Comparison of ENCODE assay signal across 29 mouse cellular contexts in genomic region chr11:79715733-79716452, GRCm38 (mm10).
A peak's percentile ranks its signal among the peaks of the same experiment; 100 is the strongest.
DNase-seq lines count a peak whose midpoint lies in the region; ATAC-seq and TF ChIP-seq lines count a peak whose summit lies in the region.
"Had no signal": no experiment of that assay in that cellular context is flagged by ENCODE, and none has a peak within 500 bp of the region (broad histone marks: within the 10 kb centered on the region; RNA-seq: fewer than 3 reads in every experiment).

No protein-coding gene starts in this region.

- no peak for TF ChIP-seq RAD21 in MEL (IDR thresholded peaks at IDR 0.05; ENCODE audit: low read depth, low read length)

- H3K9me3 ChIP-seq in lung, embryonic 14.5 days (ENCODE audit: low read depth, low read length) = no peaks in the 10 kb centered on the region
- H3K9me3 ChIP-seq in lung, postnatal 0 days (ENCODE audit: low read length) = no peaks in the 10 kb centered on the region
- H3K9me3 ChIP-seq in MEL (replicated peaks; ENCODE audit: insufficient read depth, low read length) = no peaks in the 10 kb centered on the region
- H3K9me3 ChIP-seq: forebrain, embryonic 13.5 days; heart, embryonic 12.5 days; hindbrain, embryonic 15.5 days; kidney, embryonic 15.5 days; limb, embryonic 10.5 days; limb, embryonic 15.5 days; liver, embryonic 15.5 days; lung, embryonic 15.5 days; midbrain, embryonic 15.5 days had no signal

- no peak overlapping the region for H3K4me2 ChIP-seq in lung, embryonic 14.5 days
- no peak overlapping the region for H3K4me2 ChIP-seq in lung, postnatal 0 days (replicated peaks; ENCODE audit: low read depth, low read length)
- H3K4me2 ChIP-seq in myocyte (ENCODE audit: low read depth) = peak overlapping the region; percentile 96
- H3K4me2 ChIP-seq: forebrain, embryonic 13.5 days; heart, embryonic 12.5 days; hindbrain, embryonic 15.5 days; kidney, embryonic 15.5 days; limb, embryonic 15.5 days; liver, embryonic 15.5 days; lung, embryonic 15.5 days; midbrain, embryonic 15.5 days had no signal

- peak overlapping the region; percentile 95 for H3K4me3 ChIP-seq in gastrocnemius, adult 2 months
- no peak overlapping the region for H3K4me3 ChIP-seq in lung, embryonic 14.5 days (ENCODE audit: low read depth, low read length)
- no peak overlapping the region for H3K4me3 ChIP-seq in lung, postnatal 0 days (ENCODE audit: low read depth, low read length)
- H3K4me3 ChIP-seq in MEL (ENCODE audit: control insufficient read depth in 1 of 2, insufficient read depth in 1 of 2, low read depth in 2 of 2, low read length in 2 of 2) (no peak overlapping the region), myocyte (peak overlapping the region; percentile 99)
- H3K4me3 ChIP-seq: forebrain, embryonic 13.5 days; heart, adult 2 months; heart, embryonic 12.5 days; hindbrain, embryonic 15.5 days; kidney, embryonic 15.5 days; limb, embryonic 10.5 days; limb, embryonic 15.5 days; liver, embryonic 15.5 days; lung, embryonic 15.5 days; midbrain, embryonic 15.5 days had no signal

- no peaks in the 10 kb centered on the region for H3K36me3 ChIP-seq in lung, embryonic 14.5 days (ENCODE audit: insufficient read depth)
- H3K36me3 ChIP-seq in lung, postnatal 0 days (ENCODE audit: insufficient read depth, low read length) = no peaks in the 10 kb centered on the region
- H3K36me3 ChIP-seq in MEL (ENCODE audit: control insufficient read depth in 1 of 2, insufficient read depth in 2 of 2, low read length in 2 of 2) (no peaks in the 10 kb centered on the region), myocyte (ENCODE audit: control insufficient read depth, insufficient read depth) (no peaks in the 10 kb centered on the region)
- H3K36me3 ChIP-seq: heart, embryonic 12.5 days; hindbrain, embryonic 15.5 days; kidney, embryonic 15.5 days; limb, embryonic 10.5 days; limb, embryonic 15.5 days; liver, embryonic 15.5 days; lung, embryonic 15.5 days; midbrain, embryonic 15.5 days had no signal

- no peak for TF ChIP-seq CTCF in gastrocnemius, adult 2 months (IDR thresholded peaks at IDR 0.05)
- 0 out of 2 replicates have a peak, but pooled peaks have one; percentile 7 for TF ChIP-seq CTCF in lung, embryonic 14.5 days (IDR thresholded peaks at IDR 0.05; ENCODE audit: low read depth)
- no peak for TF ChIP-seq CTCF in lung, postnatal 0 days (IDR thresholded peaks at IDR 0.05)
- TF ChIP-seq CTCF in MEL (IDR thresholded peaks at IDR 0.05 in 2 of 3, conservative IDR thresholded peaks at IDR 0.05 in 1 of 3; ENCODE audit: control insufficient read depth in 1 of 3, insufficient read depth in 1 of 3, low read depth in 2 of 3, low read length in 3 of 3, poor library complexity in 1 of 3, severe bottlenecking in 1 of 3) = no peak

- H3K9ac ChIP-seq in lung, embryonic 14.5 days = no peak overlapping the region
- H3K9ac ChIP-seq in lung, postnatal 0 days (replicated peaks; ENCODE audit: low read depth) = no peak overlapping the region
- H3K9ac ChIP-seq in MEL (ENCODE audit: control insufficient read depth, low read depth, low read length, poor library complexity, severe bottlenecking) = no peak overlapping the region
- H3K9ac ChIP-seq: forebrain, embryonic 13.5 days; heart, embryonic 12.5 days; hindbrain, embryonic 15.5 days; kidney, embryonic 15.5 days; limb, embryonic 15.5 days; liver, embryonic 15.5 days; lung, embryonic 15.5 days; midbrain, embryonic 15.5 days had no signal

- peak overlapping the region; percentile 95 for H3K27ac ChIP-seq in gastrocnemius, adult 2 months
- H3K27ac ChIP-seq in lung, embryonic 14.5 days (ENCODE audit: low read depth) = no peak overlapping the region
- no peak overlapping the region for H3K27ac ChIP-seq in lung, postnatal 0 days (ENCODE audit: low read length)
- H3K27ac ChIP-seq in MEL (ENCODE audit: control insufficient read depth, low read depth, low read length) = no peak overlapping the region
- H3K27ac ChIP-seq: forebrain, embryonic 13.5 days; heart, adult 2 months; hindbrain, embryonic 15.5 days; kidney, embryonic 15.5 days; limb, embryonic 10.5 days; limb, embryonic 15.5 days; liver, embryonic 15.5 days; lung, embryonic 15.5 days; macrophage; midbrain, embryonic 15.5 days had no signal

- no peak for TF ChIP-seq EP300 in lung, postnatal 0 days (IDR thresholded peaks at IDR 0.05)
- TF ChIP-seq EP300 in MEL (IDR thresholded peaks at IDR 0.05; ENCODE audit: low read depth in 1 of 2, low read length in 2 of 2) = no peak

- TF ChIP-seq POLR2A in MEL (IDR thresholded peaks at IDR 0.05; ENCODE audit: control insufficient read depth in 1 of 2, insufficient read depth in 1 of 2, low read depth in 1 of 2, low read length in 2 of 2, poor library complexity in 1 of 2) (no peak), myocyte (IDR thresholded peaks at IDR 0.05; ENCODE audit: insufficient read length, low read depth) (no peak)

- no peak for DNase-seq in gastrocnemius, adult 2 months
- no peak for DNase-seq in gastrocnemius, postnatal 36 days
- DNase-seq in lung, embryonic 14.5 days = no peak
- no peak for DNase-seq in lung, postnatal 0 days (ENCODE audit: low spot score)
- no peak for DNase-seq in MEL (ENCODE audit: low read depth, low spot score)
- DNase-seq in gastrocnemius, postnatal 4 days (ENCODE audit: low spot score in 2 of 2) = no peak
- DNase-seq: B cell, adult 2 months; cerebellum, adult 9-10 months; cerebellum, postnatal 36 days; heart, postnatal 4 days; kidney, postnatal 4 days; layer of hippocampus, adult 9-11 months; right cerebral cortex, adult 18-20 months; thymus, adult 2 months; thymus, postnatal 4 days had no signal

- no peaks in the 10 kb centered on the region for H3K79me2 ChIP-seq in MEL (ENCODE audit: control insufficient read depth, insufficient read depth, low read length, poor library complexity)
- peaks cover 96% of the 10 kb centered on the region for H3K79me2 ChIP-seq in myocyte (ENCODE audit: control insufficient read depth, insufficient read depth)

- intact Hi-C loops in gastrocnemius, adult 2 months (cut with DNase I) = no loop called here
- intact Hi-C loops in gastrocnemius, postnatal 36 days (cut with DNase I) = no loop called here

- peaks cover 12% of the 10 kb centered on the region; the same call in 1 of the 2 replicates for H3K4me1 ChIP-seq in lung, embryonic 14.5 days (ENCODE audit: insufficient read depth)
- H3K4me1 ChIP-seq in lung, postnatal 0 days (ENCODE audit: insufficient read depth, low read depth, low read length) = peaks cover 27% of the 10 kb centered on the region
- H3K4me1 ChIP-seq in MEL (ENCODE audit: control insufficient read depth in 1 of 2, insufficient read depth in 2 of 2, low read length in 2 of 2) = no peaks in the 10 kb centered on the region

- ATAC-seq in lung, embryonic 14.5 days (ENCODE audit: insufficient read depth) = no peak
- ATAC-seq in lung, postnatal 0 days = no peak
- no peak for ATAC-seq in CD4-positive, CD25-positive, alpha-beta regulatory T cell, adult 4 months
- ATAC-seq: forebrain, embryonic 13.5 days; inflammation-experienced regulatory T-cells, adult 6 months; midbrain, embryonic 15.5 days had no signal

- peaks cover 26% of the 10 kb centered on the region for H3K27me3 ChIP-seq in lung, embryonic 14.5 days (ENCODE audit: insufficient read depth, low read length)
- no peaks in the 10 kb centered on the region for H3K27me3 ChIP-seq in lung, postnatal 0 days (replicated peaks; ENCODE audit: insufficient read depth, low read length)
- H3K27me3 ChIP-seq in MEL (ENCODE audit: control insufficient read depth in 1 of 2, insufficient read depth in 2 of 2, low read length in 2 of 2) = no peaks in the 10 kb centered on the region; a peak in 2 of 4 replicates
- H3K27me3 ChIP-seq in myocyte (ENCODE audit: control insufficient read depth, insufficient read depth, insufficient read length) = no peaks in the 10 kb centered on the region

- 84% methylated on average over 6 of the region's 6 CpGs for WGBS in lung, embryonic 14.5 days
- WGBS in lung, postnatal 0 days = 77% methylated on average over 5 of the region's 6 CpGs

- H3ac ChIP-seq in myocyte (ENCODE audit: control insufficient read depth, insufficient read length) = no peak overlapping the region

TF ChIP-seq in MEL, 35 proteins besides CTCF, POLR2A, EP300 and RAD21:
- TF ChIP-seq BHLHE40 (IDR thresholded peaks at IDR 0.05; ENCODE audit: borderline replicate concordance, low read depth, low read length) (no peak), TBP (IDR thresholded peaks at IDR 0.05; ENCODE audit: low read depth, low read length) (peak; percentile 93), ETS1 (IDR thresholded peaks at IDR 0.05; ENCODE audit: low read depth, low read length) (no peak), ZNF384 (IDR thresholded peaks at IDR 0.05; ENCODE audit: low read depth, low read length) (peak; percentile 87), TCF12 (IDR thresholded peaks at IDR 0.05; ENCODE audit: low read depth, low read length) (no peak)

TF ChIP-seq in myocyte, 11 proteins besides CTCF, POLR2A, EP300 and RAD21:
- TF ChIP-seq SRF (IDR thresholded peaks at IDR 0.05; ENCODE audit: control insufficient read depth, insufficient read length, low read depth) (no peak), MYOD1 (IDR thresholded peaks at IDR 0.05; ENCODE audit: control insufficient read depth in 1 of 3, insufficient read length in 2 of 3, low read depth in 2 of 3) (peak in 1 of 3 experiments; percentile 2), MYOG (IDR thresholded peaks at IDR 0.05; ENCODE audit: control insufficient read depth in 1 of 3, insufficient read depth in 1 of 3, insufficient read length in 2 of 3, low read depth in 2 of 3) (peak in 1 of 3 experiments; percentile 51)
TF ChIP-seq in myocyte: peak in this region for 2.

Comparison
In these comparisons a context has a peak if more than half of its experiments do, and no peak if none do; other contexts are left out.
1. H3K4me3 ChIP-seq: peak in gastrocnemius, adult 2 months (single experiment) and myocyte (single experiment); none in lung, embryonic 14.5 days (single experiment), lung, postnatal 0 days (single experiment) and MEL (0 of 2).